Mouse (Mus musculus) spleen, postnatal 36 days (tissue): ENCODE data around the gene Castor1.
"Not testable (repeated sequence)": the region's sequence is repeated elsewhere in the genome, so short reads cannot be mapped to it uniquely, and the experiment has no call there.

Experiments used
- DNase-seq, 2 experiments: peaks; one replicate each; pipeline ENCODE4 v3.0.0; 2022; ENCODE audit warnings: low spot score in 2 of 2, mixed read lengths in 1 of 2

The Castor1 gene

GRCm38 (mm10) chr11:4217914-4218629, at the start of gene Castor1:
Gene Castor1, plus strand, starts transcription at chr11:4218225.
- peak; percentile 92 for DNase-seq

GRCm38 (mm10) chr11:4174586-4174985, 43.4 kb upstream of the Castor1 start:
- DNase-seq, result no peak

GRCm38 (mm10) chr11:4177716-4178115, 40.3 kb upstream of the Castor1 start:
- no peak for DNase-seq

- no peak for DNase-seq
Measured at GRCm38 (mm10) chr11:4182061-4182460, 36.0 kb upstream of the Castor1 start.

GRCm38 (mm10) chr11:4183511-4183910, 34.5 kb upstream of the Castor1 start:
- DNase-seq, result no peak

- DNase-seq, result no peak
Measured at GRCm38 (mm10) chr11:4184251-4184952, 33.6 kb upstream of the Castor1 start.

GRCm38 (mm10) chr11:4185480-4185879, 32.5 kb upstream of the Castor1 start:
- not testable (repeated sequence) for DNase-seq

- peak; percentile 99 for DNase-seq
Measured at GRCm38 (mm10) chr11:4186486-4187317, 31.3 kb upstream of the Castor1 start, which contains the start of gene Tbc1d10a. Gene Tbc1d10a, plus strand, starts transcription at chr11:4186789.

- no peak for DNase-seq
Measured at GRCm38 (mm10) chr11:4187318-4187700, 30.7 kb upstream of the Castor1 start.

- no peak for DNase-seq
Measured at GRCm38 (mm10) chr11:4189182-4189581, 28.8 kb upstream of the Castor1 start.

GRCm38 (mm10) chr11:4190677-4191076, 27.3 kb upstream of the Castor1 start:
- DNase-seq, result no peak

- no peak for DNase-seq
Measured at GRCm38 (mm10) chr11:4192757-4193156, 25.3 kb upstream of the Castor1 start.

- DNase-seq, result no peak
Measured at GRCm38 (mm10) chr11:4193420-4193819, 24.6 kb upstream of the Castor1 start.

GRCm38 (mm10) chr11:4195597-4196031, 22.4 kb upstream of the Castor1 start:
- DNase-seq, result peak; percentile 83 to 88

- no peak for DNase-seq
Measured at GRCm38 (mm10) chr11:4196636-4197035, 21.4 kb upstream of the Castor1 start.

- peak in 1 of 2 experiments; percentile 31 for DNase-seq
Measured at GRCm38 (mm10) chr11:4197691-4198090, 20.3 kb upstream of the Castor1 start.

- no peak for DNase-seq
Measured at GRCm38 (mm10) chr11:4201981-4202700, 15.9 kb upstream of the Castor1 start.

- no peak for DNase-seq
Measured at GRCm38 (mm10) chr11:4202995-4203704, 14.9 kb upstream of the Castor1 start.

GRCm38 (mm10) chr11:4203705-4204074, 14.3 kb upstream of the Castor1 start:
- DNase-seq, result peak; percentile 53 to 60

GRCm38 (mm10) chr11:4205097-4205655, 12.8 kb upstream of the Castor1 start:
- DNase-seq, result no peak

- DNase-seq, result no peak
Measured at GRCm38 (mm10) chr11:4205951-4206350, 12.1 kb upstream of the Castor1 start.
